Mouse (Mus musculus): Measurements from ENCODE around the gene Osbpl2. TPM values are rescaled to one million over a fixed set of nuclear protein-coding genes. Genes with fewer than 3 reads are reported as not detected.

Gene Osbpl2
- total and polyA plus RNA-seq, 3 experiments, result 13.3 to 25.5 TPM; not detected in 1

GRCm38 (mm10) chr2:180097585-180097984 lies 21.5 kb upstream of the Osbpl2 start:
- TF ChIP-seq GATA1 (IDR thresholded peaks at IDR 0.05; ENCODE audit: low read depth, low read length) (peak; percentile 63; the same call in 1 of the 2 replicates), ZNF384 (IDR thresholded peaks at IDR 0.05; ENCODE audit: low read depth, low read length) (no peak), EP300 (IDR thresholded peaks at IDR 0.05; ENCODE audit: low read depth in 1 of 2, low read length in 2 of 2) (0 out of 4 replicates have a peak, but pooled peaks of 1 of the 2 experiments have one; percentile 12), CHD2 (IDR thresholded peaks at IDR 0.05; ENCODE audit: low read length) (no peak), MEF2A (IDR thresholded peaks at IDR 0.05; ENCODE audit: extremely low read depth, insufficient replicate concordance, low read depth, low read length, poor library complexity, severe bottlenecking) (no peak), ZKSCAN1 (IDR thresholded peaks at IDR 0.05; ENCODE audit: low read depth, low read length) (peak; percentile 77; the same call in 1 of the 2 replicates), RAD21 (IDR thresholded peaks at IDR 0.05; ENCODE audit: low read depth, low read length) (no peak), UBTF (IDR thresholded peaks at IDR 0.05; ENCODE audit: borderline replicate concordance, insufficient read depth, low read depth, low read length) (no peak), MAX (IDR thresholded peaks at IDR 0.05; ENCODE audit: low read length) (no peak), TBP (IDR thresholded peaks at IDR 0.05; ENCODE audit: low read depth, low read length) (no peak)
- H3K27me3 ChIP-seq (ENCODE audit: control insufficient read depth in 1 of 2, insufficient read depth in 2 of 2, low read length in 2 of 2), result no peaks in the 10 kb centered on the region
- peaks cover 0 to 4% of the 10 kb centered on the region in 2 experiments; a peak in 1 of 4 replicates for H3K36me3 ChIP-seq (ENCODE audit: control insufficient read depth in 1 of 2, insufficient read depth in 2 of 2, low read length in 2 of 2)
- H3K9me3 ChIP-seq (replicated peaks; ENCODE audit: insufficient read depth, low read length), result no peaks in the 10 kb centered on the region
- no peak overlapping the region for H3K4me3 ChIP-seq (ENCODE audit: control insufficient read depth in 1 of 2, insufficient read depth in 1 of 2, low read depth in 2 of 2, low read length in 2 of 2)
- no peaks in the 10 kb centered on the region for H3K79me2 ChIP-seq (ENCODE audit: control insufficient read depth, insufficient read depth, low read length, poor library complexity)
- H3K9ac ChIP-seq (ENCODE audit: control insufficient read depth, low read depth, low read length, poor library complexity, severe bottlenecking), result no peak overlapping the region
- no peak overlapping the region for H3K27ac ChIP-seq (ENCODE audit: control insufficient read depth, low read depth, low read length)
- peak; percentile 28 for DNase-seq (ENCODE audit: low read depth, low spot score)
- peaks cover 0 to 27% of the 10 kb centered on the region in 2 experiments; a peak in 3 of 4 replicates for H3K4me1 ChIP-seq (ENCODE audit: control insufficient read depth in 1 of 2, insufficient read depth in 2 of 2, low read length in 2 of 2)

- Histone ChIP-seq H3K4me3 (ENCODE audit: control insufficient read depth in 1 of 2, insufficient read depth in 1 of 2, low read depth in 2 of 2, low read length in 2 of 2) (no peak overlapping the region), H3K9me3 (replicated peaks; ENCODE audit: insufficient read depth, low read length) (no peaks in the 10 kb centered on the region), H3K27me3 (ENCODE audit: control insufficient read depth in 1 of 2, insufficient read depth in 2 of 2, low read length in 2 of 2) (no peaks in the 10 kb centered on the region), H3K36me3 (ENCODE audit: control insufficient read depth in 1 of 2, insufficient read depth in 2 of 2, low read length in 2 of 2) (peaks cover 0 to 4% of the 10 kb centered on the region in 2 experiments; a peak in 1 of 4 replicates), H3K79me2 (ENCODE audit: control insufficient read depth, insufficient read depth, low read length, poor library complexity) (no peaks in the 10 kb centered on the region), H3K9ac (ENCODE audit: control insufficient read depth, low read depth, low read length, poor library complexity, severe bottlenecking) (no peak overlapping the region), H3K27ac (ENCODE audit: control insufficient read depth, low read depth, low read length) (no peak overlapping the region), H3K4me1 (ENCODE audit: control insufficient read depth in 1 of 2, insufficient read depth in 2 of 2, low read length in 2 of 2) (peaks cover 0 to 27% of the 10 kb centered on the region in 2 experiments; a peak in 3 of 4 replicates)
- peak; percentile 79 for DNase-seq (ENCODE audit: low read depth, low spot score)
- TF ChIP-seq POLR2A (IDR thresholded peaks at IDR 0.05; ENCODE audit: control insufficient read depth in 1 of 2, insufficient read depth in 1 of 2, low read depth in 1 of 2, low read length in 2 of 2, poor library complexity in 1 of 2) (no peak), NELFE (IDR thresholded peaks at IDR 0.05; ENCODE audit: low read depth, low read length) (no peak), ZMIZ1 (IDR thresholded peaks at IDR 0.05; ENCODE audit: low read depth, low read length) (no peak), POLR2AphosphoS2 (IDR thresholded peaks at IDR 0.05; ENCODE audit: low read length) (no peak), GATA1 (IDR thresholded peaks at IDR 0.05; ENCODE audit: low read depth, low read length) (peak; percentile 79), MEF2A (IDR thresholded peaks at IDR 0.05; ENCODE audit: extremely low read depth, insufficient replicate concordance, low read depth, low read length, poor library complexity, severe bottlenecking) (no peak), USF2 (IDR thresholded peaks at IDR 0.05; ENCODE audit: borderline replicate concordance in 1 of 2, insufficient read depth in 1 of 2, low read depth in 1 of 2, low read length in 2 of 2) (no peak), SMC3 (IDR thresholded peaks at IDR 0.05; ENCODE audit: low read depth, low read length) (peak; percentile 46; the same call in 1 of the 2 replicates), RAD21 (IDR thresholded peaks at IDR 0.05; ENCODE audit: low read depth, low read length) (peak; percentile 58), MAFK (IDR thresholded peaks at IDR 0.05; ENCODE audit: borderline replicate concordance, low read depth, low read length) (no peak), UBTF (IDR thresholded peaks at IDR 0.05; ENCODE audit: borderline replicate concordance, insufficient read depth, low read depth, low read length) (no peak), ZNF384 (IDR thresholded peaks at IDR 0.05; ENCODE audit: low read depth, low read length) (no peak), SIN3A (IDR thresholded peaks at IDR 0.05; ENCODE audit: low read length) (peak; percentile 72), KAT2A (conservative IDR thresholded peaks at IDR 0.05; ENCODE audit: low read depth, low read length) (no peak), CTCF (IDR thresholded peaks at IDR 0.05 in 2 of 3, conservative IDR thresholded peaks at IDR 0.05 in 1 of 3; ENCODE audit: control insufficient read depth in 1 of 3, insufficient read depth in 1 of 3, low read depth in 2 of 3, low read length in 3 of 3, poor library complexity in 1 of 3, severe bottlenecking in 1 of 3) (peak; percentile 21 to 68 (median 66); a peak in 4 of 6 replicates), TBP (IDR thresholded peaks at IDR 0.05; ENCODE audit: low read depth, low read length) (no peak), ELF1 (IDR thresholded peaks at IDR 0.05; ENCODE audit: low read depth, low read length) (no peak), TAL1 (IDR thresholded peaks at IDR 0.05; ENCODE audit: low read length) (peak; percentile 72), ZC3H11A (IDR thresholded peaks at IDR 0.05; ENCODE audit: low read depth, low read length) (peak; percentile 35; the same call in 1 of the 2 replicates), MXI1 (IDR thresholded peaks at IDR 0.05; ENCODE audit: low read depth, low read length) (0 out of 2 replicates have a peak, but pooled peaks have one; percentile 29), HCFC1 (IDR thresholded peaks at IDR 0.05; ENCODE audit: low read depth, low read length) (peak; percentile 55), TCF12 (IDR thresholded peaks at IDR 0.05; ENCODE audit: low read depth, low read length) (peak; percentile 91), RCOR1 (IDR thresholded peaks at IDR 0.05; ENCODE audit: low read depth, low read length) (peak; percentile 47; the same call in 1 of the 2 replicates), MAX (IDR thresholded peaks at IDR 0.05; ENCODE audit: low read length) (no peak), EP300 (IDR thresholded peaks at IDR 0.05; ENCODE audit: low read depth in 1 of 2, low read length in 2 of 2) (peak; percentile 70 to 87), USF1 (IDR thresholded peaks at IDR 0.05; ENCODE audit: low read depth, low read length) (no peak), CHD2 (IDR thresholded peaks at IDR 0.05; ENCODE audit: low read length) (no peak), GABPA (IDR thresholded peaks at IDR 0.05; ENCODE audit: low read depth, low read length) (no peak)
Observed at GRCm38 (mm10) chr2:180098167-180098566, 20.9 kb upstream of the Osbpl2 start.

Data from MEL (cell line).